In the genomic region with DNA sequence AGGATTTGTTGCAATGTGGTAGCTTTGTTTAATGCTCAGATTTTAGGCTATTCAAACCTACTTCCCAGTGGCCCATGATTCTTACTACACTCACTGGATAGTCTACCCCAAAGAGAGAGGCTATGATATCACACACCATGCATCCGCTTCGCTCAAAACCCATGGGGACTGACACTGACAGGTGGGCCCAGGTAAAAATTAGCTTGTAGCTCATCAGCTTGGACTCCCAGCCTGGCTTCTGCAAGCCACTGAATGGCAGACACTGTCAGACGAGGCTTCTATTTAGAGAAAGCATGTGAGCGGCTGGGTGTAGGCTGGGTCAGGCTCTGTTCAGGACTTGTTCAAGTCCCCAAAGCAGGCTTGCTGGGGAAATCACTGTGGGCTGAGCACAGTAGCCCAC, we compare ENCODE assay signal across 24 mouse cellular contexts. TPM values are rescaled to one million over a fixed set of nuclear protein-coding genes. Genes with fewer than 3 reads are reported as not detected.
DNase-seq lines count a peak whose midpoint lies in the region; TF ChIP-seq lines count a peak whose summit lies in the region.
"Had no signal": no experiment of that assay in that cellular context is flagged by ENCODE, and none has a peak within 500 bp of the region (broad histone marks: within the 10 kb centered on the region; RNA-seq: fewer than 3 reads in every experiment).

No protein-coding gene starts in this region.

- H3K4me3 ChIP-seq in myocyte = no peak overlapping the region
- H3K4me3 ChIP-seq: embryonic facial prominence, embryonic 10.5 days; embryonic facial prominence, embryonic 12.5 days; forebrain, embryonic 12.5 days had no signal

- no peaks in the 10 kb centered on the region for H3K79me2 ChIP-seq in myocyte (ENCODE audit: control insufficient read depth, insufficient read depth)

- H3K4me2 ChIP-seq in myocyte (ENCODE audit: low read depth) = no peak overlapping the region
- H3K4me2 ChIP-seq: embryonic facial prominence, embryonic 12.5 days; forebrain, embryonic 12.5 days had no signal

- intact Hi-C loops in heart, postnatal 36 days (cut with DNase I) = no loop called here

- TF ChIP-seq POLR2A in myocyte (IDR thresholded peaks at IDR 0.05; ENCODE audit: insufficient read length, low read depth) = no peak

- H3K36me3 ChIP-seq in myocyte (ENCODE audit: control insufficient read depth, insufficient read depth) = no peaks in the 10 kb centered on the region
- H3K36me3 ChIP-seq: embryonic facial prominence, embryonic 10.5 days; embryonic facial prominence, embryonic 12.5 days; forebrain, embryonic 12.5 days; G1E had no signal

- no peak overlapping the region for H3ac ChIP-seq in myocyte (ENCODE audit: control insufficient read depth, insufficient read length)

- no peaks in the 10 kb centered on the region for H3K27me3 ChIP-seq in myocyte (ENCODE audit: control insufficient read depth, insufficient read depth, insufficient read length)
- H3K27me3 ChIP-seq: embryonic facial prominence, embryonic 12.5 days; forebrain, embryonic 12.5 days; Patski had no signal

- peak; percentile 29 for DNase-seq in gastrocnemius, adult 18-20 months (ENCODE audit: low spot score)
- DNase-seq in gastrocnemius, postnatal 10 days = no peak
- peak; percentile 87 for DNase-seq in heart, adult 11 months
- DNase-seq in heart, postnatal 36 days = no peak
- no peak for DNase-seq in thymus, postnatal 36 days
- DNase-seq: adrenal gland, adult 8-10 months; adrenal gland, postnatal 14 days; adrenal gland, postnatal 36 days; B cell, adult 2 months; cerebellum, adult 11-12 months; cerebellum, adult 2 months; cerebellum, adult 9-10 months; cerebellum, postnatal 10 days; cerebellum, postnatal 25 days had no signal

TF ChIP-seq in myocyte, 11 proteins besides CTCF, POLR2A, EP300 and RAD21:
- TF ChIP-seq POLR2AphosphoS2 (IDR thresholded peaks at IDR 0.05; ENCODE audit: insufficient read length, low read depth) (no peak), MYOD1 (IDR thresholded peaks at IDR 0.05; ENCODE audit: control insufficient read depth in 1 of 3, insufficient read length in 2 of 3, low read depth in 2 of 3) (peak in 2 of 3 experiments; percentile 83 to 86)

RNA-seq across cellular contexts. Expression of a gene that starts 37.4 kb away (rescaled TPM):
- total RNA-seq in gastrocnemius, adult 18-20 months (2021) = under 1 TPM; 0.23 to 0.33 TPM
- 1 to 10 TPM; 2.3 TPM for total RNA-seq in gastrocnemius, postnatal 10 days (2021)
- 1 to 10 TPM; 2.5 to 2.7 TPM for total RNA-seq in heart, postnatal 36 days (2021)
- 1.0 TPM for polyA plus RNA-seq in myocyte (2012; fragmentation: generic; extraction: Trizol)
- total RNA-seq: CH12.LX, G1E had no signal
- polyA plus RNA-seq: activated CD4-positive, CD25-positive, alpha-beta regulatory T cell, adult 4 months; CD4-positive, CD25-positive, alpha-beta regulatory T cell, adult 4 months; forebrain, embryonic 16.5 days; G1E; Patski had no signal

Comparison
In these comparisons a context has a peak if more than half of its experiments do, and no peak if none do; other contexts are left out.
1. DNase-seq: peak in gastrocnemius, adult 18-20 months (single experiment) and heart, adult 11 months (single experiment); none in gastrocnemius, postnatal 10 days (single experiment), heart, postnatal 36 days (0 of 2) and thymus, postnatal 36 days (0 of 2).